Mouse (Mus musculus): ENCODE measurements around the gene H3f3b.

GRCm38 (mm10) chr11:115982472-115982871, 45.3 kb downstream of the H3f3b start:
- no peak for TF ChIP-seq POLR2A (IDR thresholded peaks at IDR 0.05; ENCODE audit: insufficient read length, low read depth)
- TF ChIP-seq MAX (IDR thresholded peaks at IDR 0.05; ENCODE audit: low read depth), result no peak

Data from myocyte (in vitro differentiated cells).